Mouse (Mus musculus): ENCODE results near the gene Mup8. TPM values are rescaled to one million over a fixed set of nuclear protein-coding genes. Genes with fewer than 3 reads are reported as not detected.

Mup8 gene
- not detected for polyA plus RNA-seq (2014; fragmentation: Illumina TruSeq; extraction: RNeasy Lipid Tissue Mini Kit (QIAGEN cat#74804); ENCODE audit: low read depth, low replicate concordance)

DNA sequence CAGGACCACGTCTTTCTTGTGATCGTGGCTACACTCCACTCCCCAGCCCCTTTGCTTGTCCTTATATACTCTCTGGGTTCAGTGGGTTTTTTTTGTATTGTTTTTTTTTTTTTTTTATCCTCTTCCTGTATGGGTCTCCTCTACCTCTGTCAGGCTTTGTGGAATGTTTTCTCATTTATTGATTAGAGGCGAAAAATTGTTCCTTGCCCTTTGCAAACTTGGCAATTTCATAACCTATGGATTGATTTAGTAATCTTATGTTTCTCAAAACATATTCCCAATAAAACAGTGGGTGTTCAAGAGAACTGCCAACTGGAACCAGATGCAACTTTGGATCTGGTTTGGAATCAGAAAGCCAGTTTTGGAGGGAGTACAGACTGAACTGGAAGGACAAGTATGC, at the start of gene Mup8:
Mup8 (minus strand) TSS at position 101 of the 400 bp plus-strand sequence.

Other genes starting within 250 kb of the Mup8 start
- not detected for gene Mup7, start 152.1 kb downstream of the Mup8 start, polyA plus RNA-seq (2014; fragmentation: Illumina TruSeq; extraction: RNeasy Lipid Tissue Mini Kit (QIAGEN cat#74804); ENCODE audit: low read depth, low replicate concordance)
- not detected for gene Mup2, start 68.3 kb downstream of the Mup8 start, polyA plus RNA-seq (2014; fragmentation: Illumina TruSeq; extraction: RNeasy Lipid Tissue Mini Kit (QIAGEN cat#74804); ENCODE audit: low read depth, low replicate concordance)
- not detected for gene Mup9, start 199.4 kb upstream of the Mup8 start, polyA plus RNA-seq (2014; fragmentation: Illumina TruSeq; extraction: RNeasy Lipid Tissue Mini Kit (QIAGEN cat#74804); ENCODE audit: low read depth, low replicate concordance)

Measured in heart, adult 10 weeks (tissue).